Mouse (Mus musculus) hindbrain, postnatal 0 days (tissue): ENCODE measurements around the gene Bco1. TPM values are rescaled to one million over a fixed set of nuclear protein-coding genes. Genes with fewer than 3 reads are reported as not detected.
A peak's percentile ranks its signal among the peaks of the same experiment; 100 is the strongest.

Experiments used
- ATAC-seq: fragments of 200-750 bp; cut with Nextera tagmentation; 2 replicates; pipeline ENCODE4 v1.8.0; 2017; ENCODE audit warnings: mild to moderate bottlenecking, moderate TSS enrichment, moderate library complexity
- DNase-seq: peaks from one replicate; pipeline ENCODE4 v3.0.0-alpha.2; 2015; ENCODE audit warnings: low spot score
- H3K27ac ChIP-seq: fragments of 300-500 bp; sonication (generic); 2 replicates; pipeline ENCODE4 v1.5.1; 2014; ENCODE audit warnings: mild to moderate bottlenecking
- H3K27me3 ChIP-seq: fragments of 300-500 bp; sonication (generic); 2 replicates; pipeline ENCODE4 v1.6.1; 2014; ENCODE audit warnings: low read length, mixed read lengths; ENCODE audit not compliant: insufficient read depth
- H3K36me3 ChIP-seq: fragments of 300-500 bp; sonication (generic); 2 replicates; pipeline ENCODE4 v1.6.1; 2014; ENCODE audit warnings: low read length, mixed read lengths; ENCODE audit not compliant: insufficient read depth
- H3K4me1 ChIP-seq: fragments of 300-500 bp; sonication (generic); 2 replicates; pipeline ENCODE4 v1.6.1; 2014; ENCODE audit warnings: antibody characterized with exemption, low read length, mixed read lengths; ENCODE audit not compliant: insufficient read depth
- H3K4me2 ChIP-seq: fragments of 300-500 bp; sonication (generic); 2 replicates; pipeline ENCODE4 v1.6.1; 2014; ENCODE audit warnings: low read depth, mild to moderate bottlenecking, low read length, moderate library complexity, mixed read lengths
- H3K4me3 ChIP-seq: fragments of 300-500 bp; sonication (generic); 2 replicates; pipeline ENCODE4 v1.5.1; 2014; ENCODE audit warnings: low read length
- H3K9ac ChIP-seq: fragments of 300-500 bp; sonication (generic); replicated peaks from 2 replicates; pipeline ENCODE4 v1.6.1; 2014; ENCODE audit warnings: mild to moderate bottlenecking, low read length, moderate library complexity, mixed read lengths
- H3K9me3 ChIP-seq: fragments of 300-500 bp; sonication (generic); 2 replicates; pipeline ENCODE4 v1.6.1; 2016; ENCODE audit warnings: low read length, mixed read lengths
- CTCF ChIP-seq: IDR thresholded peaks from 2 replicates; pipeline ENCODE4 v1.5.1; 2016; ENCODE audit warnings: antibody characterized with exemption, control low read depth, low read depth
- WGBS: fragments of 180-500 bp; shearing (Covaris S2); extraction: QIAGEN DNeasy Blood & Tissue Kit; methylation state at CpG from one replicate; pipeline ENCODE4 v1.1.7; 2014; 5-methylcytosine and 5-hydroxymethylcytosine counted together
- polyA plus RNA-seq: library from polyadenylated mRNA; unstranded; fragments of >200 nt; fragmentation: Nextera tagmentation; extraction: Ambion mirVana; gene quantifications from 2 replicates; pipeline ENCODE4 v1.2.1, GENCODE M21; 2015
- total RNA-seq: library from RNA; depleted of rRNA; stranded (reverse); fragments of >200 nt; gene quantifications from 2 replicates; pipeline ENCODE4 v1.2.3, GENCODE M21; 2014

Gene Bco1
- total and polyA plus RNA-seq, 2 experiments from 2014 or later, result 0.21 to 0.39 TPM

DNA sequence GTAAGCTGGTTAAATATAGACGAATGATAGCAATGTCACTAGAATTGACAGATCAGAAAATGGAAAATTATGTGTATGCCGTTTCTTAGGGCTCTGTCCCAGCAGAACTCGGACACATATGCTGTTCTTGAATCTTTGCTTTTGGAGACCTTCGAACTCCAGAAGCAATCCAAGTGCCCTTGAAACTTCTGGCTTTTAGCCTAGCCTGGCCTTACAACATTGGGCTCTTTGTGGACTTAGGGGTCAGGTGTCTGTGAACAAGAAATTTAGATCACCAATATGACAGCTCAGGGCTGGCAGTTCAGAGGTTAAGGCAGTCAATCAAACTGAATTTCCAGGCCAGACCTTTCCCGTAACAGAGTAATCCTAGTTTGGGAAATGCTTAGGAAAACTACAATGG lies 63.4 kb downstream of the Bco1 start:
- no peaks in the 10 kb centered on the region for H3K36me3 ChIP-seq
- peak overlapping the region; percentile 88 for H3K4me3 ChIP-seq
- peak overlapping the region; percentile 93 for H3K4me2 ChIP-seq
- DNase-seq (no peak), ATAC-seq (no peak)
- peaks cover 19% of the 10 kb centered on the region; the same call in 1 of the 2 replicates for H3K4me1 ChIP-seq
- no peak overlapping the region for H3K27ac ChIP-seq
- TF ChIP-seq CTCF, result no peak
- no peaks in the 10 kb centered on the region for H3K27me3 ChIP-seq
- H3K9me3 ChIP-seq, result no peaks in the 10 kb centered on the region
- peak overlapping the region; percentile 73; the same call in 1 of the 2 replicates for H3K9ac ChIP-seq
- 54% methylated on average over 5 of the region's 5 CpGs for WGBS

DNA sequence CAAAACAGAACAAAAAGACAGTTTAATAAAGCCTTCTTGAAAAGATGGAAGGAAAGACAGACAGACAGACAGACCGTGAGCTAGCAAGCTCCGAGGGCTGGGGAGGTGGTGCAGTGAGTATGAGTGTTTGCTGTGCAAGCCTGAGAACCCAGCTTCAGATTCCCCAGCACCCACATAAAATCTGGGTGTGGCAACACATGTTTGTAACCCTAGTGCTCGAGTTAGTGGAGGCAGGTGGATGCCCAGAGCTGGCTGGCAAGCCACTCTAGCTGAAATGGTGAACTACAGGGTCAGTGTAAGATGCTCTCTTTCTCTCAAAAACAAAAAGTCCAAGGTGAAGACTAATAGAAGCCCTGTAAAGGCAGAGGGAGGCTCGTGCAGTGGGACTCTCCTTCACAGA lies 69.3 kb downstream of the Bco1 start:
- WGBS, result 86% methylated on average over 4 of the region's 4 CpGs
- Histone ChIP-seq H3K4me2 (no peak overlapping the region), H3K27me3 (no peaks in the 10 kb centered on the region), H3K4me1 (no peaks in the 10 kb centered on the region), H3K36me3 (no peaks in the 10 kb centered on the region), H3K9me3 (no peaks in the 10 kb centered on the region), H3K4me3 (no peak overlapping the region), H3K9ac (no peak overlapping the region), H3K27ac (no peak overlapping the region)
- no peak for TF ChIP-seq CTCF
- DNase-seq, result no peak
- ATAC-seq, result no peak

DNA sequence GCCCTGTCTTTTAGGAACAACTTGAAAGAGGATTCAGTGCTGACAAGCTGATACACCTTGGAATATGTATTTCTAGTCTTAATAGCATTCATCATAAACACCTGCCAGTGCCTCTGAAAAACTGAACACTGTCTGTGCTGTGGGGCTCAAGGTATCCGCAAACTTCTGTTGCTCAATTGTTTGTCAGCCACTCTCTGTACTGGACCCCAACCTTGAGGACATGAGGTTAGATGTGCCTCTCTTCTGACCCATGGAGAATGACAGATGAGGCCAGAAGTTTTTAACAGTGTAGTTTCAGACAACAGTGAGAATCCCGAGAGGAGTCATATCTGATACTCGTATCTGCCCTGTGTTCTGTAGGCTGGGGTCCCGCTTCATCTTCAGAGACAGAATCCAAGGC lies 69.9 kb downstream of the Bco1 start:
- Histone ChIP-seq H3K27ac (no peak overlapping the region), H3K4me3 (no peak overlapping the region), H3K9me3 (no peaks in the 10 kb centered on the region), H3K4me1 (no peaks in the 10 kb centered on the region), H3K9ac (no peak overlapping the region), H3K27me3 (no peaks in the 10 kb centered on the region), H3K4me2 (no peak overlapping the region), H3K36me3 (no peaks in the 10 kb centered on the region)
- ATAC-seq, result no peak
- DNase-seq, result no peak
- TF ChIP-seq CTCF, result no peak
- 86% methylated on average over 4 of the region's 4 CpGs for WGBS

DNA sequence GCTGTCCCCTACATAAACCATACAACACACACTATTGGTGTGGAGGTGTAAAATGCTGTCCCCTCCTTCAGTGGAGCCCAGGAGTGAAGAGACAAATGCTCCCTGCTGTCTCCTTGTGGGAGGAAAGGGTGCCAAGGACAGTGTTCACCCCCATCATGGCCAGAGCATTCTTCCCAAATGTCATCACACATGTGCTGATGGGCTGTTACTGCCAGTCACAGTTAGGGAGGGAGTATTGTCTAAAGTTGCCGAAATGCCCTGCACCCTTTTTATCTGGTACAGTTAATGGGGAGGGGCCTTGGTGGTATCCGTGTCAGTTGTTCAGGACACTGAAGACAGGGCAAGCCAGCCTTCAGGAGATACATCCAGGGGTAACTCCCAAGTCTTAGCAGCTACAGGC lies 70.9 kb downstream of the Bco1 start:
- H3K4me2 ChIP-seq, result no peak overlapping the region
- TF ChIP-seq CTCF, result no peak
- no peak overlapping the region for H3K9ac ChIP-seq
- H3K27ac ChIP-seq, result no peak overlapping the region
- no peaks in the 10 kb centered on the region for H3K36me3 ChIP-seq
- no peak for DNase-seq
- H3K4me3 ChIP-seq, result no peak overlapping the region
- 87% methylated on average over 2 of the region's 2 CpGs for WGBS
- H3K27me3 ChIP-seq, result no peaks in the 10 kb centered on the region
- no peaks in the 10 kb centered on the region for H3K4me1 ChIP-seq
- H3K9me3 ChIP-seq, result no peaks in the 10 kb centered on the region
- ATAC-seq, result no peak

DNA sequence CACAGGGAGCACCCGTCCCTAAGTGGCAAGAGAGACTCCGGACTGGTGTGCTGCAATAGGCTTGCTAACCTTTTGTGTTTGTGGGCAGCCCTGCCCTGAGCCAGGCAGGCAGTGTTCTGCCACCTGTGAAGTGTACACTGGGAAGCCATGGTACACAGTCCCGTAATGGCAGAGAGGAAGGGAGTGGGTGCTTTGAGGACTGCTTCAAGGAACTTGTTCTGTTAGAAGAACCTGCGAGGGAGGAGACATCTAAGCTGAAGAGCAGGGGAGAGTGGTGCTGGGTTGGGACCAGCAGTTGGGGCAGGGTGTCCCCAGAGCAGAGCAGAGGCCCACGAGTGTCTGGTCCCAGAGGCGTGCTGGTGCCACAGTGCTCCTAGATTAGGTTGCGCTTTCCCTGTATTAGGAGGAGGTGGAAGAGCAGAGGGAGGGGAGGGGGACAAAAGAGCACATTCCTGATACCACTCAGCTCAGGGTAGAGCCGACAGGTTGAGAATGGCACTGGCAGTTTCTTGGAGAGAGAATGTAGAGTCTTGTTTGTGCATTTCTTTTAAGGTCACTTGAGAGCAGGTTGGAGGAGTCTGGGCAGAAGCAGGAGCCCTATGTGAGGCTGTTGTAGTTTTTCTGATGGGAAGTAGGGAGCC lies 71.7 kb downstream of the Bco1 start:
- no peak for ATAC-seq
- no peaks in the 10 kb centered on the region for H3K9me3 ChIP-seq
- no peak for TF ChIP-seq CTCF
- no peaks in the 10 kb centered on the region for H3K27me3 ChIP-seq
- no peak for DNase-seq
- H3K36me3 ChIP-seq, result no peaks in the 10 kb centered on the region
- H3K9ac ChIP-seq, result no peak overlapping the region
- H3K4me1 ChIP-seq, result no peaks in the 10 kb centered on the region
- 81% methylated on average over 8 of the region's 8 CpGs for WGBS
- no peak overlapping the region for H3K27ac ChIP-seq
- H3K4me3 ChIP-seq, result no peak overlapping the region
- H3K4me2 ChIP-seq, result no peak overlapping the region

DNA sequence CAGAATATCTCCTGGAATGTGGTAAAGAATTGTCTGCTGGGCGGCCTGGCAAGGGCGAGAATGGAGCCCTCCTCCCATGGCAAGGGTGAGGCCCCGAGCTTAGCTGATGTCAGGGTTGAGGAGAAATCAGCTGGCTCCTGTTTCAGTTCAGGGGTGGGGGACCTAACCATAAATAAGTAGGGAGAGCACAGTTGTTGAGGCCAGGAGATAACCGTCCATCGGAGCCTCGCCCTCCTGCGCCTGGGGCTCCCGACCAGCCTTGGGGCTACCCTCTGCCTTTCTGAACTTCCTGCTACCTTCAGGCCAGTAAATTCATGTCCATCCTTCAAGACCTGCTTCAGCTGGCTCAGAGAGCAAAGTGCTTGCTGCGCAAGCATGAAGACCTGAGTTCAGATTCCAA lies 72.7 kb downstream of the Bco1 start:
- Histone ChIP-seq H3K4me3 (no peak overlapping the region), H3K27ac (peak overlapping the region; percentile 62; the same call in 1 of the 2 replicates), H3K4me2 (no peak overlapping the region), H3K9me3 (no peaks in the 10 kb centered on the region), H3K27me3 (no peaks in the 10 kb centered on the region), H3K36me3 (no peaks in the 10 kb centered on the region), H3K9ac (no peak overlapping the region), H3K4me1 (0 out of 2 replicates have a peak, but pooled peaks cover 4% of the 10 kb centered on the region)
- no peak for TF ChIP-seq CTCF
- ATAC-seq (no peak), DNase-seq (no peak)
- 92% methylated on average over 9 of the region's 9 CpGs for WGBS

DNA sequence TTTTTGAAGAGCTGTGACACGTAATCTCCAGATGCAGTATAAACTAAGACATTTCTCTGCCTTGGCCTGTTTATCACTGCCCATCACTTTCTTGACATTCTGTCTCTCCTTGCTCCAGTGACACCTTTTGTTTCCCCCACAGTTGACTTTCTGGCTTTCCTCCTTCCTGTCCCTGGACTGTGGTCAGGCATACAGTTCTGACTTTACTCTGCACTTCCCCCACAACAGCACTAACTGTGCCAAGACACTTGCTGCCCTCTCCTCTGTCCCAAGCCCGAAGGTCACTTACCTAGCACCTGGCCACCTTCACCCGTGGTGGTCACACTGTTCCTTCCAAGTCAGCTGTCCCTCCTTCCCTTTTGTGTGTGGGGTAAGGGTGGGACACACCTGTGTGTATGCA lies 76.2 kb downstream of the Bco1 start:
- 0 out of 2 replicates have a peak, but pooled peaks cover 6% of the 10 kb centered on the region for H3K4me1 ChIP-seq
- no peak overlapping the region for H3K4me3 ChIP-seq
- ATAC-seq (no peak), DNase-seq (no peak)
- 95% methylated on average over 3 of the region's 3 CpGs for WGBS
- no peak for TF ChIP-seq CTCF
- no peak overlapping the region for H3K27ac ChIP-seq
- H3K4me2 ChIP-seq, result no peak overlapping the region
- H3K36me3 ChIP-seq, result no peaks in the 10 kb centered on the region
- no peaks in the 10 kb centered on the region for H3K9me3 ChIP-seq
- no peaks in the 10 kb centered on the region for H3K27me3 ChIP-seq
- H3K9ac ChIP-seq, result no peak overlapping the region
